Mouse (Mus musculus) kidney, embryonic 14.5 days (tissue): ENCODE measurements around the gene Col4a3bp. TPM values are rescaled to one million over a fixed set of nuclear protein-coding genes. Genes with fewer than 3 reads are reported as not detected.

Source experiments
- ATAC-seq: fragments of 200-750 bp; cut with Nextera tagmentation; 2 replicates; pipeline ENCODE4 v1.8.0; 2017; ENCODE audit warnings: moderate number of reproducible peaks, mild to moderate bottlenecking, moderate TSS enrichment, moderate library complexity; ENCODE audit not compliant: low FRiP score, low TSS enrichment
- H3K27ac ChIP-seq: fragments of 300-500 bp; sonication (generic); 2 replicates; pipeline ENCODE4 v1.5.1; 2014; ENCODE audit warnings: low read depth, mild to moderate bottlenecking, low read length, moderate library complexity, mixed read lengths
- H3K27me3 ChIP-seq: fragments of 300-500 bp; sonication (generic); 2 replicates; pipeline ENCODE4 v1.6.1; 2014; ENCODE audit warnings: mild to moderate bottlenecking, low read length; ENCODE audit not compliant: control insufficient read depth, insufficient read depth
- H3K36me3 ChIP-seq: fragments of 300-500 bp; sonication (generic); 2 replicates; pipeline ENCODE4 v1.6.1; 2014; ENCODE audit warnings: low read length, mixed read lengths; ENCODE audit not compliant: control insufficient read depth, insufficient read depth
- H3K4me1 ChIP-seq: fragments of 300-500 bp; sonication (generic); 2 replicates; pipeline ENCODE4 v1.6.1; 2014; ENCODE audit warnings: low read length, mixed read lengths; ENCODE audit not compliant: control insufficient read depth, insufficient read depth
- H3K4me2 ChIP-seq: fragments of 300-500 bp; sonication (generic); replicated peaks from 2 replicates; pipeline ENCODE4 v1.6.1; 2014; ENCODE audit warnings: low read depth, mild to moderate bottlenecking, low read length
- H3K4me3 ChIP-seq: fragments of 300-500 bp; sonication (generic); 2 replicates; pipeline ENCODE4 v1.5.1; 2014; ENCODE audit warnings: mild to moderate bottlenecking, low read length
- H3K9ac ChIP-seq: fragments of 300-500 bp; sonication (generic); 2 replicates; pipeline ENCODE4 v1.6.1; 2014; ENCODE audit warnings: low read depth, mild to moderate bottlenecking, low read length, moderate library complexity
- H3K9me3 ChIP-seq: fragments of 300-500 bp; sonication (generic); 2 replicates; pipeline ENCODE4 v1.6.1; 2016; ENCODE audit warnings: low read length; ENCODE audit not compliant: control insufficient read depth
- WGBS: fragments of 180-500 bp; shearing (Covaris S2); extraction: QIAGEN DNeasy Blood & Tissue Kit; methylation state at CpG from one replicate; pipeline ENCODE4 v1.1.7; 2014; 5-methylcytosine and 5-hydroxymethylcytosine counted together
- polyA plus RNA-seq: library from polyadenylated mRNA; unstranded; fragments of >200 nt; fragmentation: Nextera tagmentation; extraction: Ambion mirVana; gene quantifications from 2 replicates; pipeline ENCODE4 v1.2.1, GENCODE M21; 2014

Gene Col4a3bp
- polyA plus RNA-seq, 1 experiment from 2014 or later = 13.4 TPM

- no peak overlapping the region for H3K4me3 ChIP-seq
- no peak overlapping the region for H3K27ac ChIP-seq
- H3K4me1 ChIP-seq = no peaks in the 10 kb centered on the region
- H3K9ac ChIP-seq = no peak overlapping the region
- H3K27me3 ChIP-seq = no peaks in the 10 kb centered on the region
- no peaks in the 10 kb centered on the region for H3K9me3 ChIP-seq
- no peak overlapping the region for H3K4me2 ChIP-seq
- no peaks in the 10 kb centered on the region for H3K36me3 ChIP-seq
- WGBS = 91% methylated on average over 6 of the region's 6 CpGs
- ATAC-seq = no peak
These were observed 10.2 kb upstream of the Col4a3bp start for GRCm38 (mm10) chr13:96532176-96532575.

- no peaks in the 10 kb centered on the region for H3K9me3 ChIP-seq
- no peak overlapping the region for H3K27ac ChIP-seq
- no peak overlapping the region for H3K9ac ChIP-seq
- no peak overlapping the region for H3K4me2 ChIP-seq
- 76% methylated on average over 2 of the region's 2 CpGs for WGBS
- no peaks in the 10 kb centered on the region for H3K36me3 ChIP-seq
- no peak for ATAC-seq
- no peaks in the 10 kb centered on the region for H3K4me1 ChIP-seq
- H3K4me3 ChIP-seq = no peak overlapping the region
- no peaks in the 10 kb centered on the region for H3K27me3 ChIP-seq
These were observed 8.7 kb upstream of the Col4a3bp start for GRCm38 (mm10) chr13:96533742-96534141.

GRCm38 (mm10) chr13:96536821-96537572 lies 5.4 kb upstream of the Col4a3bp start:
- Histone ChIP-seq H3K27me3 (no peaks in the 10 kb centered on the region), H3K4me1 (peaks cover 3% of the 10 kb centered on the region; the same call in 1 of the 2 replicates), H3K9ac (no peak overlapping the region), H3K4me3 (no peak overlapping the region), H3K4me2 (no peak overlapping the region), H3K36me3 (no peaks in the 10 kb centered on the region), H3K9me3 (no peaks in the 10 kb centered on the region), H3K27ac (no peak overlapping the region)
- WGBS = 88% methylated on average over 5 of the region's 5 CpGs
- ATAC-seq = no peak

- Histone ChIP-seq H3K36me3 (no peaks in the 10 kb centered on the region), H3K27me3 (no peaks in the 10 kb centered on the region), H3K4me1 (peaks cover 3% of the 10 kb centered on the region; the same call in 1 of the 2 replicates), H3K27ac (no peak overlapping the region), H3K4me3 (no peak overlapping the region), H3K9ac (no peak overlapping the region), H3K9me3 (no peaks in the 10 kb centered on the region), H3K4me2 (no peak overlapping the region)
- 84% methylated on average over 3 of the region's 3 CpGs for WGBS
- ATAC-seq = no peak
These were observed 4.3 kb upstream of the Col4a3bp start for GRCm38 (mm10) chr13:96538103-96538502.

GRCm38 (mm10) chr13:96541381-96541780 lies 1.0 kb upstream of the Col4a3bp start:
- peaks cover 6% of the 10 kb centered on the region for H3K4me1 ChIP-seq
- no peak overlapping the region for H3K9ac ChIP-seq
- no peak overlapping the region for H3K27ac ChIP-seq
- no peak for ATAC-seq
- no peaks in the 10 kb centered on the region for H3K36me3 ChIP-seq
- H3K9me3 ChIP-seq = no peaks in the 10 kb centered on the region
- peak overlapping the region; percentile 100 for H3K4me3 ChIP-seq
- no peaks in the 10 kb centered on the region for H3K27me3 ChIP-seq
- WGBS = 43% methylated on average over 2 of the region's 2 CpGs
- peak overlapping the region; percentile 43 for H3K4me2 ChIP-seq

- ATAC-seq = peak; percentile 77
- H3K9ac ChIP-seq = peak overlapping the region; percentile 88
- H3K9me3 ChIP-seq = no peaks in the 10 kb centered on the region
- H3K36me3 ChIP-seq = no peaks in the 10 kb centered on the region
- WGBS = 2% methylated on average over 52 of the region's 73 CpGs
- peak overlapping the region; percentile 100 for H3K4me3 ChIP-seq
- H3K4me2 ChIP-seq = peak overlapping the region; percentile 68
- H3K27me3 ChIP-seq = no peaks in the 10 kb centered on the region
- H3K27ac ChIP-seq = peak overlapping the region; percentile 85
- H3K4me1 ChIP-seq = peaks cover 6% of the 10 kb centered on the region
These were observed 778 bp downstream of the Col4a3bp start for GRCm38 (mm10) chr13:96542901-96543891.

GRCm38 (mm10) chr13:96544506-96544905 lies 2.1 kb downstream of the Col4a3bp start:
- Histone ChIP-seq H3K9me3 (no peaks in the 10 kb centered on the region), H3K27me3 (no peaks in the 10 kb centered on the region), H3K4me2 (no peak overlapping the region), H3K9ac (no peak overlapping the region), H3K27ac (no peak overlapping the region), H3K4me1 (peaks cover 6% of the 10 kb centered on the region), H3K4me3 (no peak overlapping the region), H3K36me3 (no peaks in the 10 kb centered on the region)
- WGBS = 84% methylated on average over 2 of the region's 2 CpGs
- ATAC-seq = no peak

- Histone ChIP-seq H3K4me1 (peaks cover 2% of the 10 kb centered on the region; the same call in 1 of the 2 replicates), H3K36me3 (no peaks in the 10 kb centered on the region), H3K27ac (no peak overlapping the region), H3K27me3 (no peaks in the 10 kb centered on the region), H3K4me3 (no peak overlapping the region), H3K4me2 (no peak overlapping the region), H3K9ac (no peak overlapping the region), H3K9me3 (no peaks in the 10 kb centered on the region)
- 78% methylated on average over 1 of the region's 1 CpGs for WGBS
- no peak for ATAC-seq
These were observed 4.8 kb downstream of the Col4a3bp start for GRCm38 (mm10) chr13:96547250-96547649.
